Mouse (Mus musculus) midbrain, embryonic 13.5 days (tissue): Measurements from ENCODE around the gene Fate1. TPM values are rescaled to one million over a fixed set of nuclear protein-coding genes. Genes with fewer than 3 reads are reported as not detected.

Experiments used
- ATAC-seq: fragments of 200-750 bp; cut with Nextera tagmentation; 2 replicates; pipeline ENCODE4 v1.8.0; 2017; ENCODE audit warnings: mild to moderate bottlenecking, moderate TSS enrichment, moderate library complexity
- H3K27ac ChIP-seq: fragments of 300-500 bp; sonication (generic); 2 replicates; pipeline ENCODE4 v1.5.1; 2015; ENCODE audit warnings: inconsistent platforms, mild to moderate bottlenecking, moderate library complexity
- H3K27me3 ChIP-seq: fragments of 300-500 bp; sonication (generic); 2 replicates; pipeline ENCODE4 v1.6.1; 2015; ENCODE audit warnings: mild to moderate bottlenecking, inconsistent platforms
- H3K36me3 ChIP-seq: fragments of 300-500 bp; sonication (generic); 2 replicates; pipeline ENCODE4 v1.6.1; 2015; ENCODE audit warnings: mild to moderate bottlenecking, inconsistent platforms
- H3K4me1 ChIP-seq: fragments of 300-500 bp; sonication (generic); replicated peaks from 2 replicates; pipeline ENCODE4 v1.6.1; 2015; ENCODE audit warnings: inconsistent platforms
- H3K4me2 ChIP-seq: fragments of 300-500 bp; sonication (generic); replicated peaks from 2 replicates; pipeline ENCODE4 v1.6.1; 2015; ENCODE audit warnings: moderate library complexity, mild to moderate bottlenecking, inconsistent platforms
- H3K4me3 ChIP-seq: fragments of 300-500 bp; sonication (generic); replicated peaks from 2 replicates; pipeline ENCODE4 v1.5.1; 2015; ENCODE audit warnings: mild to moderate bottlenecking, inconsistent platforms
- H3K9ac ChIP-seq: fragments of 300-500 bp; sonication (generic); replicated peaks from 2 replicates; pipeline ENCODE4 v1.6.1; 2015; ENCODE audit warnings: mild to moderate bottlenecking, inconsistent platforms
- H3K9me3 ChIP-seq: fragments of 300-500 bp; sonication (generic); 2 replicates; pipeline ENCODE4 v1.6.1; 2016; ENCODE audit warnings: mild to moderate bottlenecking, inconsistent platforms
- WGBS: fragments of 180-500 bp; shearing (Covaris S2); methylation state at CpG from one replicate; pipeline ENCODE4 v1.1.7; 2015; 5-methylcytosine and 5-hydroxymethylcytosine counted together
- polyA plus RNA-seq: library from polyadenylated mRNA; unstranded; fragments of >200 nt; fragmentation: Nextera tagmentation; extraction: Ambion mirVana; gene quantifications from 2 replicates; pipeline ENCODE4 v1.2.1, GENCODE M21; 2015

Gene Fate1
- polyA plus RNA-seq, 1 experiment from 2014 or later = not detected

- Histone ChIP-seq H3K4me3 (no peak overlapping the region), H3K4me2 (no peak overlapping the region), H3K36me3 (no peaks in the 10 kb centered on the region), H3K4me1 (no peaks in the 10 kb centered on the region), H3K27ac (no peak overlapping the region), H3K9me3 (no peaks in the 10 kb centered on the region), H3K27me3 (no peaks in the 10 kb centered on the region), H3K9ac (no peak overlapping the region)
- 88% methylated on average over 1 of the region's 1 CpGs for WGBS
- ATAC-seq = no peak
These were observed 11.0 kb downstream of the Fate1 start for GRCm38 (mm10) chrX:71983775-71984174.

DNA sequence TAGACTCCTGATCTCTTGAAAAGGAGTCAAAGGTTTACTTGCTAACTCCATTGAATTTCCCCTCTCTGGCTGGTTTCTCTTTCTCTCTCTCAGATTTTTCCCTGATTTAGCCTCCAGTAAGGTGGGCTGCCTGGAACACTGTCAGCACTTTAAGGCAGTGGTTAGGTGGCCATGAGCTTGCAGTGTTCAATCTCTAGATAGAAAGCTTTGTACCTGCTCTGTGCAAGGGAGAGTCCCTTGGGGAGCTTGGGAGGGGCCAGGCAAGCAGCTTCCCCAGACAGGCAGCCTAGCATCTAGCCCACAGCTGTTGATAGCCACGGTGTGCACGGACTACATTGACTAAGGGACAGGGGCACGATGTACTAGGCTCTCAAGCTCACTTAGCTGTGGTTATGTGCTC is 18.8 kb downstream of the Fate1 start, which contains the start of gene Cnga2:
TSS of gene Cnga2 (plus strand) at position 301 of the 400 bp plus-strand sequence.
- no peak within 1 kb of the TSS for H3K27ac ChIP-seq
- H3K9ac ChIP-seq = no peak within 1 kb of the TSS
- no peak within 1 kb of the TSS for H3K4me2 ChIP-seq
- no peaks in the 10 kb centered on the region for H3K36me3 ChIP-seq
- H3K27me3 ChIP-seq = no peaks in the 10 kb centered on the region
- H3K4me3 ChIP-seq = no peak within 1 kb of the TSS
- no peaks in the 10 kb centered on the region for H3K4me1 ChIP-seq
- no peak for ATAC-seq
- 77% methylated on average over 3 of the region's 3 CpGs for WGBS
- H3K9me3 ChIP-seq = no peaks in the 10 kb centered on the region

DNA sequence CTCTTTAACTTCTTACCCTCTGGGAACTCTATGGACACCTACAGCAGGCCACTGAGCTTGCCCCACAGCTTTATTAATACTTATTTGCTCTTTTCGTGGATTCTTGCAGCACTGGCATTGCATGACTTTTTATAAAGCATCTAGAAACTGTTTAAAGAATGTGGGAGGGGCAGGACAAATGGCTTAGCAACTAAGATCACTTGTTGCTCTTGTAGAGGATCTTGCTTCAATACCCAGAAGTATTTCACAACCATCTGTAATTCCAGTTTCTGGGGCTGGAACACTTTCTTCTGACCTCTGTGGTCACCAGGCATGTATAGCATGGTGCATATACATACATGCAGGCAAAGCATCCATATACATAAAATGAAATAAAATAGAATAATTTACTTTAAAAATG is 23.2 kb downstream of the Fate1 start:
- Histone ChIP-seq H3K27ac (no peak overlapping the region), H3K4me3 (no peak overlapping the region), H3K9ac (no peak overlapping the region), H3K9me3 (no peaks in the 10 kb centered on the region), H3K4me2 (no peak overlapping the region), H3K36me3 (no peaks in the 10 kb centered on the region), H3K4me1 (no peaks in the 10 kb centered on the region), H3K27me3 (no peaks in the 10 kb centered on the region)
- WGBS = 72% methylated on average over 1 of the region's 1 CpGs
- ATAC-seq = no peak

- no peak for ATAC-seq
- no peaks in the 10 kb centered on the region for H3K27me3 ChIP-seq
- H3K27ac ChIP-seq = no peak overlapping the region
- no peak overlapping the region for H3K4me2 ChIP-seq
- H3K9me3 ChIP-seq = no peaks in the 10 kb centered on the region
- no peaks in the 10 kb centered on the region for H3K4me1 ChIP-seq
- H3K36me3 ChIP-seq = no peaks in the 10 kb centered on the region
- no peak overlapping the region for H3K4me3 ChIP-seq
- no peak overlapping the region for H3K9ac ChIP-seq
These were observed 37.1 kb downstream of the Fate1 start for GRCm38 (mm10) chrX:72009930-72010329.

- H3K4me2 ChIP-seq = no peak overlapping the region
- no peak overlapping the region for H3K4me3 ChIP-seq
- no peak overlapping the region for H3K9ac ChIP-seq
- no peak overlapping the region for H3K27ac ChIP-seq
- H3K36me3 ChIP-seq = no peaks in the 10 kb centered on the region
- no peaks in the 10 kb centered on the region for H3K9me3 ChIP-seq
- no peaks in the 10 kb centered on the region for H3K27me3 ChIP-seq
- ATAC-seq = no peak
- no peaks in the 10 kb centered on the region for H3K4me1 ChIP-seq
- WGBS = 61% methylated on average over 9 of the region's 9 CpGs
These were observed 39.5 kb downstream of the Fate1 start for GRCm38 (mm10) chrX:72012236-72012635.

- ATAC-seq = 0 out of 2 replicates have a peak, but pooled peaks have one; percentile 27
- H3K9ac ChIP-seq = no peak overlapping the region
- no peak overlapping the region for H3K27ac ChIP-seq
- 37% methylated on average over 3 of the region's 3 CpGs for WGBS
- no peak overlapping the region for H3K4me2 ChIP-seq
- H3K4me3 ChIP-seq = no peak overlapping the region
- H3K4me1 ChIP-seq = no peaks in the 10 kb centered on the region
- no peaks in the 10 kb centered on the region for H3K9me3 ChIP-seq
- no peaks in the 10 kb centered on the region for H3K27me3 ChIP-seq
- H3K36me3 ChIP-seq = no peaks in the 10 kb centered on the region
These were observed 40.0 kb downstream of the Fate1 start for GRCm38 (mm10) chrX:72012804-72013203.

DNA sequence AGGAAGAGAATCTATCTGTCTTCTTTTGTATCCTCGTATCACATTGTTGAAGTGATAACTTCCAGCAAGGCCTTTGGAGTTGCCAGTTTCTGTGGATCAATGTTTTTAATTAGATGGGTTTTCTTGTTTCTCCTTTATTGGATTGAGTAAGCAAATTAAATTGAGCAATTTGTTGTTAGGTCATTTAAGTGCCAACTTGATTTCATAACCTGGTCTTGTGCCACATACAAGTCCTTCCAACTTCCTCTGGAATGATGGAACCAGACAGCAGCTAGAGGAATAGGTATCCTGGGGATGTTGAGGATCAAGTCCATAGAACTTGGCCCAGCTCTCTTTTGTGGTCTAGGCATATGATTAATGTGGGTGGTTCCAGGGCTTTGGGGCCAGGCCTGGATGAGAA is 49.5 kb downstream of the Fate1 start:
- ATAC-seq = no peak
- H3K4me3 ChIP-seq = no peak overlapping the region
- no peak overlapping the region for H3K4me2 ChIP-seq
- H3K27me3 ChIP-seq = no peaks in the 10 kb centered on the region
- WGBS = 87% methylated on average over 1 of the region's 1 CpGs
- no peaks in the 10 kb centered on the region for H3K9me3 ChIP-seq
- H3K4me1 ChIP-seq = no peaks in the 10 kb centered on the region
- H3K27ac ChIP-seq = no peak overlapping the region
- H3K36me3 ChIP-seq = no peaks in the 10 kb centered on the region
- H3K9ac ChIP-seq = no peak overlapping the region

DNA sequence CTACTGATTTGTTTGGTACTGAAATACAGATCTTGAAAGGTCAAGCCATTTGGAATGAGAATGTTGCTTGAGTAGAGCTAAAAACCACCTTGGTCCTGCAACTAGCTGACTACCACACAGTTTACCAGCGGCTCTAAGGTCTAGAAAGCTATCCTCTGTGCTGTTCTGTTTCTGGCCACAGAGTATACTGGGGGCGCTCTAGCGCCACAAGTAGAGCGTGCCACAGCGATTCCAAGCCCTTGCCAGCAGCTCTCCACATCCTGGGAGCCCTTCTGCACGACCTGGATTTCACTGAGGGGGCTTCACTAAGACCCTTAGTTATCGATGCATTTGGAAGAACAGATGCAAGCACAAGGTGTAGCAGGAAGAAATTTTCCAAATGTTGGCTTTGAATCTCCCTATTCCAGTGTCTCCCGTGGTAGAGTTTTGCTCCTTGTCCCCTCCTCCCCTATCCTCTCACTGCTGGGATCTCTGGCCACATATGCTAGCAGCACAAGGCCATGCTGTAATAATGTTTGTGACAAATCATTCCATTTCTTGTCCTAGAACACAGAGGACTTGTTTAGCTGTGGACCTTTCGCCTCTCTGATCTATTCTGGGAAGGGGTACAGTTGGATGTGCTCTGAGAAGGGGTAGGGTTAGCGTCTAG is 50.1 kb downstream of the Fate1 start:
- H3K27me3 ChIP-seq = no peaks in the 10 kb centered on the region
- no peak overlapping the region for H3K27ac ChIP-seq
- H3K9me3 ChIP-seq = no peaks in the 10 kb centered on the region
- no peak overlapping the region for H3K9ac ChIP-seq
- no peaks in the 10 kb centered on the region for H3K36me3 ChIP-seq
- ATAC-seq = peak; percentile 74; the same call in 1 of the 2 replicates
- H3K4me2 ChIP-seq = no peak overlapping the region
- no peak overlapping the region for H3K4me3 ChIP-seq
- no peaks in the 10 kb centered on the region for H3K4me1 ChIP-seq
- WGBS = 39% methylated on average over 10 of the region's 10 CpGs

GRCm38 (mm10) chrX:72023542-72023941 is 50.8 kb downstream of the Fate1 start:
- 77% methylated on average over 3 of the region's 3 CpGs for WGBS
- H3K9ac ChIP-seq = no peak overlapping the region
- no peaks in the 10 kb centered on the region for H3K36me3 ChIP-seq
- H3K4me2 ChIP-seq = no peak overlapping the region
- H3K27ac ChIP-seq = no peak overlapping the region
- ATAC-seq = no peak
- H3K27me3 ChIP-seq = no peaks in the 10 kb centered on the region
- H3K4me3 ChIP-seq = no peak overlapping the region
- no peaks in the 10 kb centered on the region for H3K4me1 ChIP-seq
- no peaks in the 10 kb centered on the region for H3K9me3 ChIP-seq

Other genes with a start within 250 kb of the Fate1 start
- 54.5 and 60.6 TPM in 2 replicates for gene Vma21, start 157.1 kb upstream of the Fate1 start, polyA plus RNA-seq
- gene Gm1141, start 52.0 kb upstream of the Fate1 start, polyA plus RNA-seq = 0.17 and 0.22 TPM in 2 replicates
- 10.0 and 12.0 TPM in 2 replicates for gene Prrg3, start 10.4 kb upstream of the Fate1 start, polyA plus RNA-seq
- gene Cnga2, start 18.9 kb downstream of the Fate1 start, polyA plus RNA-seq = 0.10 and 0.11 TPM in 2 replicates
- gene Magea4, start 249.0 kb downstream of the Fate1 start, polyA plus RNA-seq = not detected in 2 replicates